Mouse (Mus musculus) MN1 (cell line): Measurements from ENCODE around the gene Epb41l5.
A peak's percentile ranks its signal among the peaks of the same experiment; 100 is the strongest.

Source experiments
- DNase-seq: peaks from one replicate; pipeline ENCODE4 v3.0.0-alpha.2; 2016; ENCODE audit warnings: low spot score

The Epb41l5 gene

GRCm38 (mm10) chr1:119596954-119597480 lies 51.8 kb downstream of the Epb41l5 start:
- no peak for DNase-seq

DNA sequence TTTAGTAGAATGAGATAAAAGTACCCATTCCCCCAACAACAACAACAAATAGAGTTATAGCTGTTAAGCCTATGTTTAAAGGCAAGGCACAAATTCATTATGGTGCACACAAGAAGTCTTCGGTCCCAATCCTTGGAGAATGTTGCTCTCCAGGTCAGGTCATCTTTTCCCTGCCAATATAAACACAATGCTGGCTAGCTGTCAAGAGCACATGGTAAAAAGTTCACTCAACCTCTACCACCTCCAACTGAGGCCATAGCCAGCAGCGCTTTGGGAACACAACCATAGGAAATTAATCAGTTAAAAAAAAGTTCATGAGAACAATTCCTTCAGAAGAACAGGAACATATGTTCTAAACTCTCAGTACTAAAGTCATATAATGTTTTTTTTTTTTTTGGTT lies 58.8 kb downstream of the Epb41l5 start:
- DNase-seq, result no peak

DNA sequence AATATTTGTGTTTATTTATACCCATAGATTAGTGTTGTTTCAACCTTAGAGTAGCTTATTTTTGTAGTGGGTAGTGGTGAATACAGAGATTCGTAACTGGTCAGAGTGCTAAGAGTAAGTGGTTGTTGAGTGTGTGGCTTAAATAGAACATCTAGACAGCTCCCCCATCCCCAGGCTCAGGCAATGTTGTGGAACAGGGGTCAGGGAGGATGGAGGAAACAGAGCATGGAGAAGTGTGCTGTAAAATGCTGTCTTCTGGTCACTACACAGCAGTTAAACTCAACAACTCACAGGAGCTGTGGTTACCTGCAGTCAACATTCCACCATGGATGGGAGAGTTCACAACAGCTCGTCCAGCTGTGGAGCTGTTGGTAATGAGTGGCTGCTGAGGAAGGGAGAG lies 63.8 kb downstream of the Epb41l5 start:
- DNase-seq, result no peak

- no peak for DNase-seq
Observed at GRCm38 (mm10) chr1:119570134-119570533, 78.7 kb downstream of the Epb41l5 start.

- DNase-seq, result no peak
Observed at GRCm38 (mm10) chr1:119565531-119565930, 83.3 kb downstream of the Epb41l5 start.

- no peak for DNase-seq
Observed at GRCm38 (mm10) chr1:119557641-119558395, 91.0 kb downstream of the Epb41l5 start.

- no peak for DNase-seq
Observed at GRCm38 (mm10) chr1:119555651-119556050, 93.1 kb downstream of the Epb41l5 start.

DNA sequence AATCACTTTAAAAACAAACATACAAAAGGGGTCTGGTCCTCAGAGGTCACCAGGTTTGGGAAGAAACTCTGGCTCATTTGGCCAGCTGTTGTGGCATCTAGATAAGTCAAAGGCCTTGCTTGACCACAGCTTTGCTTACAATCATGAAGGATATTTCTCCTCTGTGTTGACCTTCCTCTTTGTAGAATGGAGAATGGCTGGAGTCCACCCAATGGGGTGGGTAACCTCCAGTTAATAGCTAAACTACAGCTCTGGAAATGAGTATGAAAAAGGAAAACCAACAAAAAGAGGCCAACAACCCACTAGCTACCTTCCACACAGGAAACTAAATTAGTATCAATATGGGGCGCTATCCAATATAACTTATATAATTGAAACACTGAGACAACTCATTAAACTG lies 97.1 kb downstream of the Epb41l5 start:
- DNase-seq, result no peak

GRCm38 (mm10) chr1:119550064-119550463 lies 98.7 kb downstream of the Epb41l5 start:
- no peak for DNase-seq

DNA sequence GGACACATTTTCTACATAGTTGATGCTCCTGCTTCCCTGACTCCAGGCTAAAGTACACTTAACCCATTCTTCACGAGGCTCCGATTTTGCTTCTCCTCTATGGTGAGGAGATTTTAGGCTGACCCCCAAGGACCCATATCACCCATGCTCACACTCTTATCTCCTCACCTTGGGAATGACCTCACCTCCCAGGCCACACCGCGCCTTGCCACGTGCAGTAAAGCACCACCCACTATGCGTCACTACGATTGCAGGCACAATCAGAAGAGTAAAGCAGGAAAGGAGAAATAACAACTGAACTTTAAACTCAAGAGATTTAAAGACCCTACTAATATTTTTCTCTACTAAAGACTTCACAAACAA lies 99.5 kb downstream of the Epb41l5 start:
- no peak for DNase-seq

DNA sequence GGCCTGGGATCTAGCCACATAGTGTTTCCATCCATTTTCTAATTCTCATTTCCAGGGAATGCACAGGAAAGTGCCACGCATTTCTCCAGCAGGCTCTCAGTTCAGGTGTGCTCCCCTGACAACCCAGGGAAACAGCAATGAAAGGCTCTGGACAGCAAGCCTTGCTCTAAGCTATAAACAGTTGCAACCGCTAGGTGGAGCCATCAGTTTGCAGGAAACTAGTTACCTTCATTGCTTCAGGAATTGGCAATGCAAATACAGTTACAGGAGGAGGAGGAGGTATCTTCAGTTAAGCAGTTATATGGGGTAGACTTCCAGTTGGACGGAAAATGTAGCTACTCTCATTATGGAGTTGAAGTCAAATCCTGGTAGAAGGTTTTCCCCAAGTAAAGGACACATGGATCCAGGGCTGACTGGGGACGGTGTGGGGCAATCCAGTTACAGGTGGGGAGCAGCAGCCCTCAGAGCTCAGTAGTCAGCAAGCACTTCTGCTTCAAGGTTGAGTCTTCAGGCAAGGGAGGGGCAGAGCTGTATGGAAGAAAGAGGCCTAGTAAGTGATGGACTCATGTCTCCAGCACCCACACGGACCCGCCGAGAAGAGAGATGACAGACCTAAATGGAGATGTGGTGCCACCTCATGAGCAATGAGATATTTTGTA lies 100.0 kb downstream of the Epb41l5 start:
- peak; percentile 74 for DNase-seq

DNA sequence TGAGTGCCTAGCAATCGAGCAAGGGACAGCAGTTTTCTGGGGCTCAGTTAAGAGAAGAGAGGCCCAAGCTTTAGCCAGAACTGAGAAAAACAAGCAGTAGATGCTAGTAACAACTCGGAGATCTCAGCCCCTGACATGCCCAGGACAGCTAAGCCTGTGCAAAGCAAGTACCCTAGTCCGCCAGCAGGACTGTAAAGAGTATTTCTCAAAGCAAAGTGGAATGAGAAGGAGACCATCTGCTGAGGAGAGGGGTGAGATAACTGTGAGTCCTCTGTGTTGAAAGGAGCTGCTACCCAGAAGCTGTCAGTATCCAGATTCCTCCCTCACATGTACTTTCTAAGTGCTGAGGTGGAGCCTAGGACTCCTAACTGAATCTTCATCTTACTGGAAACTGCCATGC lies 102.3 kb downstream of the Epb41l5 start:
- no peak for DNase-seq

- DNase-seq, result no peak
Observed at GRCm38 (mm10) chr1:119545671-119546070, 103.1 kb downstream of the Epb41l5 start.

DNA sequence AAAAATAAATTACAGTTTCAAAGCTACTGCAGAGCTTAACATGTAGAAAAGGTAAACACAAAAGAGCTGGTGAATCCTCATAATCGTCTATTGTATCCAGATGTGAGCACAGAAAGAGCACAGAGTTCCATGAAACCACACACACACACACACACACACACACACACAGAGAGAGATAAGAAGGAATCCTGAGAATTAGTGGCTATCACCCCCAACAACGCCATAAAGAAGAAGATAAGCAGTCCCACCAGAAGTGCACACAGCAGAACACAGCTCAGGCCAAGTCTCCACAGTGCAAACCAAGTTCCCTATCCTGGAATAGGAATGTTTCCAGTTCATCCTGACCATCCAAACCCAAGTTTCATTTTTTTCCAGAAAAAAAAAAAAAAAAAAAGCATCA lies 103.6 kb downstream of the Epb41l5 start:
- DNase-seq, result no peak

DNA sequence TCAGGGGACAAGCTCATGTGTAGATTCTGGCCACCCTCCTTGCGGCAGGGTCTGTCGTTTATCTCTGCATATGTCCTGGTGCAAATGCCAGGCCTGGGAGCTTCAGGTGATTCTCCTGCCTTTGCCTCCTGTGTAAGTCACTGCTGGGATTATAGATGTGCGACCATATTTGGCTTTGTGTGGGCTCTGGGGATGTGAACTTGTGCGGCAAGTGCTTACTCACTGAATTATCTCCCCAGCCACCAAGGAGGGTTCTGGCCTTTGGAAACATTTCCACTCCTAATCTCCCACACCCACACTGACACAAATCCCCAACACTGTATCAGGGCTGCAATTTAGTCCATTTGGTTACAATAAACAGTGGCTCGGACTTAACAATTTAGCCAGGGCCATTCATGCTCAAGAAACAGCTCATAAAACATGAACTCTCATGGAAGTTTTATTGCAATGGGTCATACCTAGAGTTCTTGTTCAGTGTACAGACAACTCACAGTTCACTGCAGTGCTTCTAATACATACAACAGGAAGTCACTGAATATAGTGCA lies 104.1 kb downstream of the Epb41l5 start:
- DNase-seq, result no peak

DNA sequence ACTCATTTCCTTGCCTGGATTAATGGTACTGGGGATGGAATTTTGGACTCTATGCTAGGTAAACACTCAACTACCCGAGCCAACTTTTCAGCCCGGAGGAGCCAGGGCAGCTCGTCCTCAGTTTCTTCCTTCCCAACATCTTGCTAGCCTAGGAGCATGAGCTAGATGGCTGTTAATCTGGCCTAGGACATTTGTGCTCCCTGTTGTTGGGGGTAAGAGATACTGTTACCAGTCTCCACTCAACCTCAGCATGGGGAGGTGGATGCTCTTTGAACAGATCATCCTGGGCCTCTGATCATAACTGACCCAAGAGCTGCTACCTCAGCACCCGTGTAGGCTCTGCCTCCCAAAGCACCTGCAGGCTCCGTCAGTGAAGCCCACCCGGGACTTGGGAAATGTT lies 105.5 kb downstream of the Epb41l5 start:
- no peak for DNase-seq

- DNase-seq, result no peak
Observed at GRCm38 (mm10) chr1:119541570-119541969, 107.2 kb downstream of the Epb41l5 start.

DNA sequence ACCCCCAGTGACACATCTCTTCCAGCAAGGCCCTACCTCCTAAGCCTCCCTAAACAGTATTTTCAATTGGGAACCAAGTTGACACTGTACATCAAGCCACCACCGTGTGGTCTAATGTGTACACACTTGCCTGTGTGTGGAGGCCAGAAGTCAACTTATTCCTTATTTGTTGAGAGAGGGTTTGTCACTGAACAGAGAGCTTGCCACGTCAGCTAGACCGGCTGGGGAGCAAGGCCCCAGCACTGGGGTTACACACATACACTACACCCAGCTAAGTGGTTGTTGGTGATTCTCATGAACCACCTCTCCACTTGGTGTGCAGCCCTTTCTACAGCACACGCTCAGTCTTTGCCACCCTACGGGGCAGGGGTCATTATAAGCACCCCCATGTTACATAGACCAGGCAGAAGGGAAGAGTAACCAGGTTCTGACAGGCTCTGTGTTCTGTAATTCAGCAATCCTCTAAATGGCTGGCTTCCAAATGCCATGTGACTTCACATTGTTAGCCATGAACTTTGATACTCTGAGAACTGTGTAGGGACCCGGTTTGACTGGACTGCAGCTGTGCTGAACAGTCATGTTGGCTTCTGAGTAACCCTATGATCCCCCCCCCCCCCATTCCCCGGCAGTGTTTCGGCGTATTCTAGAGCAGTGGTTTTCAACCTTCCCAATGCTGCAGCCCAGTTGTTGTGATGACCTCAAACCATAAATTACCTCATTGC lies 107.8 kb downstream of the Epb41l5 start:
- DNase-seq, result no peak

- no peak for DNase-seq
Observed at GRCm38 (mm10) chr1:119539252-119539651, 109.5 kb downstream of the Epb41l5 start.

DNA sequence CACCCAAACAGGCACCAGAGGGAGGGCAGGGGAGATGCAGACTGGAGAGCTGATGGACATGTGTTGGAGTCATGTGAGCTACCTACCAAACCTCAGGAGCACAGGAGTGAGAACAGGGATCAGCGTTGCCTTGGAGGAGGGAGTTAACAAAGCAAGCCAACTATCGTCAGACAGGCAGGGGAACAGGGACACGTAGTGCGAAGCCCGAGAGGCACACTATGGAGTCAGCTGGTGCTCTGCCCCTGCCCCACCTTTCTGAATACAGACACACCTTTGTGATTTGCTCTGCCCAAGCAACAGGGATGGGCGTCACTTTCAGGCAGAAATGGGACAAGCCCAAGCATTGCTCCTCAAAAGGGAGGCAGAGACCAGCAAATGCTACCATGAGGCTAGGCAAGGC lies 111.1 kb downstream of the Epb41l5 start:
- DNase-seq, result no peak

DNA sequence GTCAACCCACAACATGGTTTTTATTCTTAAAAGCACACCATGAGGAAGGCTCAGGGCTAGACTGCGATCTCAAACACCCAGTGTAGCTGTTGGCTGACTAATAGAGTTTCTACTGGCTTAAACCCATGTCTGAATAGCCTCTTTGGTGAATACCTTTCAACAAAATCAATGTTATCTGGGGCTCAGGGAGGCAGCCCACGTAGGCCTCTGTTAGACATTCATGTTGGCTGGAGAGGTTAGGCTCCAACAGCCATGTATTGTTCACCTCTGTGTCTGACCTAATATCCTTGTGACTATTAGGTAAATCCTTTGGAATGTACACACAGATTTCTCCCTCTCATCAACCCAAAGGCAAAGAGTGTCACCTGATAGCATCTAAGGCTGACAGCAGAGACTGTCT lies 112.7 kb downstream of the Epb41l5 start:
- DNase-seq, result no peak

DNA sequence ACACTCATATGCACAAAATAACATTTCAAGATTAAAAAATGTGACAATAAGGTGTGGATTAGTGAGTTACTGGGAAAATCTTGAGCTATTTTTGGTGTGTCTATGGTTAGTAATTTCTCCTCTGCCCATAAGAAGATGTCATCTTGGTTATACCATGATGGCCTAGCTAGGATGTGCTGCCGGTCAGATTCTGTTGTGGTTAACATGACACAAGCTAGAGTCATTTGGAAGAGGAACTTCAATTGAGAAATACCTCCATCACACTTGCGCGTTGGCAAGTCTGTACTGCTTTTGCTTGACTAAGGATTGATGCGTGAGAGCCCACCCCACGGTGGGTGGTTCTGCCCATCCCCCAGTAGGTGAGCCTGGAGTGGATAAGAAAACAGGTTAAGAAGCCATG lies 114.5 kb downstream of the Epb41l5 start:
- DNase-seq, result no peak
